Mouse (Mus musculus) midbrain, postnatal 0 days (tissue): Measurements from ENCODE around the gene Kmt5a. TPM values are rescaled to one million over a fixed set of nuclear protein-coding genes. Genes with fewer than 3 reads are reported as not detected.

ENCODE experiments used
- ATAC-seq: fragments of 200-750 bp; cut with Nextera tagmentation; 2 replicates; pipeline ENCODE4 v1.8.0; 2017; ENCODE audit warnings: moderate number of reproducible peaks, mild to moderate bottlenecking, moderate TSS enrichment, moderate library complexity; ENCODE audit not compliant: low FRiP score
- DNase-seq: peaks from one replicate; pipeline ENCODE4 v3.0.0-alpha.2; 2015; ENCODE audit warnings: low spot score
- H3K27ac ChIP-seq: fragments of 300-500 bp; sonication (generic); 2 replicates; pipeline ENCODE4 v1.5.1; 2014; ENCODE audit warnings: low read depth, mild to moderate bottlenecking, low read length, mixed read lengths
- H3K27me3 ChIP-seq: fragments of 300-500 bp; sonication (generic); 2 replicates; pipeline ENCODE4 v1.6.1; 2014; ENCODE audit warnings: low read length, control low read depth, mixed read lengths; ENCODE audit not compliant: insufficient read depth
- H3K36me3 ChIP-seq: fragments of 300-500 bp; sonication (generic); 2 replicates; pipeline ENCODE4 v1.6.1; 2014; ENCODE audit warnings: low read length, control low read depth, mixed read lengths; ENCODE audit not compliant: insufficient read depth
- H3K4me1 ChIP-seq: fragments of 300-500 bp; sonication (generic); 2 replicates; pipeline ENCODE4 v1.6.1; 2014; ENCODE audit warnings: mild to moderate bottlenecking, control low read depth, antibody characterized with exemption, low read length, mixed read lengths; ENCODE audit not compliant: insufficient read depth
- H3K4me2 ChIP-seq: fragments of 300-500 bp; sonication (generic); 2 replicates; pipeline ENCODE4 v1.6.1; 2014; ENCODE audit warnings: low read depth, mild to moderate bottlenecking, low read length, mixed read lengths; ENCODE audit not compliant: poor library complexity, severe bottlenecking
- H3K4me3 ChIP-seq: fragments of 300-500 bp; sonication (generic); 2 replicates; pipeline ENCODE4 v1.5.1; 2014; ENCODE audit warnings: low read depth, mild to moderate bottlenecking, low read length, moderate library complexity
- H3K9ac ChIP-seq: fragments of 300-500 bp; sonication (generic); replicated peaks from 2 replicates; pipeline ENCODE4 v1.6.1; 2014; ENCODE audit warnings: mild to moderate bottlenecking, low read length, moderate library complexity, mixed read lengths; ENCODE audit not compliant: poor library complexity, severe bottlenecking
- H3K9me3 ChIP-seq: fragments of 300-500 bp; sonication (generic); 2 replicates; pipeline ENCODE4 v1.6.1; 2016; ENCODE audit warnings: low read length, control low read depth
- CTCF ChIP-seq: IDR thresholded peaks from 2 replicates; pipeline ENCODE4 v1.5.1; 2016; ENCODE audit warnings: antibody characterized with exemption, mild to moderate bottlenecking
- WGBS: fragments of 180-500 bp; shearing (Covaris S2); extraction: QIAGEN DNeasy Blood & Tissue Kit; methylation state at CpG from one replicate; pipeline ENCODE4 v1.1.7; 2014; 5-methylcytosine and 5-hydroxymethylcytosine counted together
- polyA plus RNA-seq: library from polyadenylated mRNA; unstranded; fragments of >200 nt; fragmentation: Nextera tagmentation; extraction: Ambion mirVana; gene quantifications from 2 replicates; pipeline ENCODE4 v1.2.1, GENCODE M21; 2015
- total RNA-seq: library from RNA; depleted of rRNA; stranded (reverse); fragments of >200 nt; gene quantifications from 2 replicates; pipeline ENCODE4 v1.2.3, GENCODE M21; 2014; rRNA removed

The Kmt5a gene
- 27.4 and 39.0 TPM in 2 replicates for total RNA-seq
- polyA plus RNA-seq, result 13.3 and 15.3 TPM in 2 replicates

GRCm38 (mm10) chr5:124439447-124440093 is at the start of gene Kmt5a:
Gene Kmt5a, plus strand, starts transcription at chr5:124439930.
- peak; percentile 96 for DNase-seq
- peak; percentile 30; the same call in 1 of the 2 replicates for TF ChIP-seq CTCF

GRCm38 (mm10) chr5:124392412-124392811 is 47.3 kb upstream of the Kmt5a start:
- H3K4me3 ChIP-seq, result no peak overlapping the region
- peaks cover 50% of the 10 kb centered on the region for H3K36me3 ChIP-seq

More at GRCm38 (mm10) chr5:124439447-124440093, at the start of gene Kmt5a:
- Histone ChIP-seq H3K9me3 (no peaks in the 10 kb centered on the region), H3K27me3 (no peaks in the 10 kb centered on the region), H3K36me3 (no peaks in the 10 kb centered on the region), H3K4me2 (peak within 1 kb of the TSS; percentile 92), H3K4me1 (0 out of 2 replicates have a peak, but pooled peaks cover 5% of the 10 kb centered on the region), H3K27ac (peak within 1 kb of the TSS; percentile 49; the same call in 1 of the 2 replicates), H3K9ac (peak within 1 kb of the TSS; percentile 66), H3K4me3 (peak within 1 kb of the TSS; percentile 53)
- under 1% methylated on average over 34 of the region's 34 CpGs for WGBS
- peak; percentile 92 for ATAC-seq

GRCm38 (mm10) chr5:124393726-124394125 is 46.0 kb upstream of the Kmt5a start:
- no peak overlapping the region for H3K4me2 ChIP-seq
- no peak for TF ChIP-seq CTCF
- WGBS, result 92% methylated on average over 7 of the region's 7 CpGs
- no peaks in the 10 kb centered on the region for H3K27me3 ChIP-seq
- H3K36me3 ChIP-seq, result peaks cover 44% of the 10 kb centered on the region
- no peak overlapping the region for H3K4me3 ChIP-seq
- DNase-seq (no peak), ATAC-seq (no peak)
- no peaks in the 10 kb centered on the region for H3K9me3 ChIP-seq
- no peak overlapping the region for H3K27ac ChIP-seq
- no peaks in the 10 kb centered on the region for H3K4me1 ChIP-seq
- no peak overlapping the region for H3K9ac ChIP-seq

More at GRCm38 (mm10) chr5:124392412-124392811, 47.3 kb upstream of the Kmt5a start:
- Histone ChIP-seq H3K27me3 (no peaks in the 10 kb centered on the region), H3K9ac (no peak overlapping the region), H3K4me2 (no peak overlapping the region), H3K27ac (no peak overlapping the region), H3K4me1 (no peaks in the 10 kb centered on the region), H3K9me3 (no peaks in the 10 kb centered on the region)
- no peak for TF ChIP-seq CTCF
- 98% methylated on average over 4 of the region's 4 CpGs for WGBS
- DNase-seq (no peak), ATAC-seq (no peak)

- whole genome bisulfite sequencing, result 84% methylated on average over 3 of the region's 3 CpGs
- TF ChIP-seq CTCF, result peak; percentile 28
- no peaks in the 10 kb centered on the region for H3K27me3 ChIP-seq
- H3K27ac ChIP-seq, result no peak overlapping the region
- DNase-seq (no peak), ATAC-seq (no peak)
- H3K9me3 ChIP-seq, result no peaks in the 10 kb centered on the region
- H3K4me1 ChIP-seq, result no peaks in the 10 kb centered on the region
- H3K36me3 ChIP-seq, result peaks cover 33% of the 10 kb centered on the region
- H3K4me2 ChIP-seq, result no peak overlapping the region
- no peak overlapping the region for H3K4me3 ChIP-seq
- no peak overlapping the region for H3K9ac ChIP-seq
Observed at GRCm38 (mm10) chr5:124410808-124411207, 28.9 kb upstream of the Kmt5a start.

DNA sequence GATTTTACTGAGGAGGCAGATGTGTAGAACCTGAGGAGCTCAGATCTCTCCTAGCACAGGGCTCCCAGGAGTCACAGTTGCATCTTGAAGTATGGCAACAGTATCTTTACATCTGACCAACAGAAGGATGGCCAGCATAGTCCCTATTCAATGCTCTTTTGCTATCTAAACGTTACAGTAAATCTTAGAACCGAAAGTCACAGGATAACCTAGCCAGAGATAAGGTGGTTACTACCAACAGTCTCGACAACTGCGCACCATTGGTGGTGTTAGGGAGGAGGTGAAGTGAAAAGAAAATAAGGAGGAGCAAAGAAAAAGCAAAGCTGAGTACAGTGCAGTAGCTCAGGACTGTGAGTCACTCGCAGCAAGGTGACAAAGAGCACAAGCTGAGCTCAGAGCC is 27.6 kb upstream of the Kmt5a start:
- ATAC-seq, result no peak
- WGBS, result 94% methylated on average over 5 of the region's 5 CpGs
- Histone ChIP-seq H3K27me3 (no peaks in the 10 kb centered on the region), H3K36me3 (peaks cover 23% of the 10 kb centered on the region), H3K4me2 (no peak overlapping the region), H3K4me3 (no peak overlapping the region), H3K27ac (no peak overlapping the region), H3K9ac (no peak overlapping the region), H3K4me1 (no peaks in the 10 kb centered on the region), H3K9me3 (no peaks in the 10 kb centered on the region)
- no peak for TF ChIP-seq CTCF
- DNase-seq, result no peak

- 94% methylated on average over 2 of the region's 2 CpGs for whole genome bisulfite sequencing
- Histone ChIP-seq H3K4me2 (no peak overlapping the region), H3K27me3 (no peaks in the 10 kb centered on the region), H3K36me3 (peaks cover 2% of the 10 kb centered on the region; the same call in 1 of the 2 replicates), H3K4me3 (no peak overlapping the region), H3K27ac (no peak overlapping the region), H3K4me1 (no peaks in the 10 kb centered on the region), H3K9me3 (no peaks in the 10 kb centered on the region), H3K9ac (no peak overlapping the region)
- DNase-seq, result no peak
- no peak for TF ChIP-seq CTCF
- ATAC-seq, result no peak
Observed at GRCm38 (mm10) chr5:124418903-124419302, 20.8 kb upstream of the Kmt5a start.
